Mouse (Mus musculus) gonadal fat pad, adult 2 months (tissue): ENCODE results near the gene Srpx. TPM values are rescaled to one million over a fixed set of nuclear protein-coding genes. Genes with fewer than 3 reads are reported as not detected.

ENCODE experiments used
- polyA plus RNA-seq: library from polyadenylated mRNA; depleted of rRNA; stranded (reverse); fragments of >200 nt; gene quantifications from 2 replicates; pipeline ENCODE4 v1.2.3, GENCODE M21; 2012; rRNA removed

Srpx gene
- polyA plus RNA-seq, 1 experiment: 12.9 TPM

Other genes with a start within 250 kb of the Srpx start
- gene Sytl5, start 232.1 kb downstream of the Srpx start, polyA plus RNA-seq: 0.26 and 0.41 TPM in 2 replicates
- 1.8 and 2.5 TPM in 2 replicates for gene Rpgr, start 99.2 kb upstream of the Srpx start, polyA plus RNA-seq
- 0.11 TPM in 1 of 2 replicates, not detected in the other for gene Otc, start 134.6 kb upstream of the Srpx start, polyA plus RNA-seq